Mouse (Mus musculus) gastrocnemius, postnatal 10 days (tissue): Measurements from ENCODE around the gene Tmem82. TPM values are rescaled to one million over a fixed set of nuclear protein-coding genes. Genes with fewer than 3 reads are reported as not detected.

Experiments used
- DNase-seq: peaks from one replicate; pipeline ENCODE4 v3.0.0; 2021; ENCODE audit warnings: mixed read lengths
- total RNA-seq, 2 experiments: library from RNA; stranded (reverse); gene quantifications; 2 replicates each; pipeline ENCODE4 v1.2.3; 2021

The Tmem82 gene
- total RNA-seq, 2 experiments from 2014 or later: 1.7 to 2.2 TPM

DNA sequence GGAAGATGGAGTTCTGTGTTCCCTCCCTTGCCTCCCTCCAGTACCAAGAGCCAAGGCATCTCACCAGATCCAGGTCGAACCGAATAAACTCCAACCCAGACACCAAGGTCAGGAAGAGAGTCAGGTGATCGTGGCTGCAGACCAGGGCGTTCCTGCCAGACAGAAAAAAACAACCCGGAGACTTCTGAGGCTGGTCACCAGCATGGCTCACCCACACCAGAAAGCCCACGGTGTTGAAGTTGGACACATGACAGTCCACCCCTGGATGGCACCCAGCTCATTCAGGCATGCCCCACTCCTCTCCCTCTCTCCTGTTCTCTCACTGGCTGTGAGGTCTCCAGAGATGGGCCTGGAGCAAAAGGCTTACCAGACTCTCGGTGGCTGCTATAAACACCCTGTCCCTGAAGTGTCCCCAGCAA is 22.9 kb upstream of the Tmem82 start:
- DNase-seq: no peak

DNA sequence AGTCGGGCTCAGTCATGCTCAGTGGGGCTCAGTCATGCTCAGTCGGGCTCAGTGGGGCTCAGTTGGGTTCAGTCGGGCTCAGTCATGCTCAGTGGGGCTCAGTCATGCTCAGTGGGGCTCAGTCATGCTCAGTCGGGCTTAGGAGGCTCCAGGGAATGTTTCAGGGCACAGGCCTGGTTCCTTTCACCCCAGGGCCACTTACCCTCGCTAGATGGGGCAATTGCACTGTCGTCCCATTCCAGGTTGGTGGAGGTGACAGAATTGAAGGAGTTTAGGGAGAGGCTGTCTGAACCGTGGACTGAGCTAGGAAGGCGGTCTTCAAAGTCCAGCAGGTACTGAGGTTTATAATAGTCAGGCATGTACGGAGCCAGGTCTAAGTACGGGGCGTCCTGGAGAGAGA is 21.0 kb upstream of the Tmem82 start:
- no peak for DNase-seq

DNA sequence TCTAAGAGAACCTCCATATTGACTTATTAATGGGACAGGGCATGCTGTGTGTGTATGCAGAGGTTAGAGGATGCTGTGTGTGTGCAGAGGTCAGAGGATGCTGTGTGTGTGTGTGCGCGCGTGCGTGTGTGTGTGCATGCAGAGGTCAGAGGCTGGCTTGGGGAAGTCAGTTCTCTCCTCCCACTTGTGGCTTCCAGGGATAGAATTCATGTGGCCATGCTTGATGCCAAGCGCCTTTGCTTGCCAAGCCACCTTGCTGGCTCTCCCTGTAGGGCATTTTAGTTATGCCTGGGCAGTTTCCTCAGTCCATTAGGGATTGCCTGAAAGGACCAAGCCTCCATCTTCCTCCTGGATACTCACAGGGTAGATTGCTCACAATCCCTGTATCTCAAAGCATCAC is 18.3 kb upstream of the Tmem82 start:
- DNase-seq: no peak

DNA sequence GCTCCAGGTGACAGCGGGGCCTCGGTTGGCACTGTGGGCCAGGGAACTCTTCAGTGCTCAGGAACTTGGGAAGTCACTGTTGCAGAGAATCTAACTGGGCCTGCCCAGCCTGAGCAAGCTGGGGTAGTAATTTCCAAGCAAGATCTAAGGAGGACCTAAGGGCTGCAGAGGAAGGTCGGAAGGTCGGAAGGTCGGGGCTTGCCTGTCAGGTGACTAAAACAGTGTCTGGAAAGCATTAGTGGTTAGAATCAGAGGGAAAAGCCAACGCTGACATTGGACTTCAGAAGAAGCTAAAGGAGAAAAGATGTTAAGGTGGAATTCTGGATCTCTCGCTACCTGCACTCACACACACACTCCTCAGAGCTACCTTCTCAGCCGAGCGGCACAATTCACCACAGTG is 17.6 kb upstream of the Tmem82 start:
- no peak for DNase-seq

DNA sequence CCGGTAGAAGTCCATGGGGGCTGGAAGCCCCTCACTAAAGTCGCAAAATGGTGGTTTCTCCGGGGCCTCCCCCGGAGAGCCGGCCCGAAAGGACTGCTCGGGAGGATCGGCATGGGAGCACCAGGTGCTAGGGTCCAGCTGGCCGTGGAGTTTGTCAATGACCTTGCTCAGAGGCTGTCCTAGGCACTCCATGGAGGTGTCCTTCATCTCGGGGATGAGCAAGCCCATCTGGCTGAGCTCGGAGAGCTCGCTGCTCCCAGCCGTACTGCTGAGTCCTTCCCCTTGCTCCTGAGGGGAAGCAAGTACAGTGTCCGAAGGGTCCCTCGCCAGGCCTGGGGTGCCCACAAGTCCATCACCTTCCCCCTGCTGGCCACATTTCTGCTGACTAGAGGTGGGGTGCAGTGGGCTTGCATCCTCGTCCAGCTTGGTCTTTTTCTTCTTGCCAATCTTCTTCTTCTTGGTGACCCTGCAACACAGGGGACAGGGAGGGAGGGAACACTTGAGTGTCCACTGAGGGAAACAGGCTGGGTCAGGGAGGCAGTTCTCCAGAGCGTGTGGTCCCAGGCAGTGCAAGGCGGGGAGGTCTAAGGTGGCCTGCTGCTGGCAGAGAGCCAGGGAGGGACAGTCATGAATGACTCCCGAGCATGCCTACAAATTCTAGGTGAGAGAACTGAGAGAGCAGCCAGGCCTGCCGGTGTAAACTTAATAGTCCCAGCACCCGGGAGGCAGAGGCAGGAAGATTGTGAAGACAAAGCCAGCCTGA is 13.9 kb upstream of the Tmem82 start:
- no peak for DNase-seq

DNA sequence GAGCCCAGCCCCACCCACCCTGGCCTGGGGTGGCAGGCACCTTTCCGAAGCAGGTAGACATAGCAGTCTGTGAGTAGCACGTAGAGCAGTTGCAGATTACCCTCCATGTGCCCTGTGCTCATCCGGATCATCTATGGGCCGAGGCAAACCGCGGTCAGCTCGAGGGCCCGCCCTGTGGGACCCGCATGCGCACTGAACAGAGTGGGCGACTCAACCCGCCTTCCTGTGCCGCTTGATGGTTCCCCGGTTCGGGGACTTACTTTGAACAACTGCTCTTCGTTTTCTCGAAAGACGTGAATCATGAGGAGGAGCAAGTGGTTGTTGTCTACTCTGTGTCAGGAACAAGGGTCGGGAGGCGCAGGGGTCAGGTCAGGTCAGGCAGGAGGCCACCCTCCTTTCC is 12.8 kb upstream of the Tmem82 start:
- no peak for DNase-seq

DNA sequence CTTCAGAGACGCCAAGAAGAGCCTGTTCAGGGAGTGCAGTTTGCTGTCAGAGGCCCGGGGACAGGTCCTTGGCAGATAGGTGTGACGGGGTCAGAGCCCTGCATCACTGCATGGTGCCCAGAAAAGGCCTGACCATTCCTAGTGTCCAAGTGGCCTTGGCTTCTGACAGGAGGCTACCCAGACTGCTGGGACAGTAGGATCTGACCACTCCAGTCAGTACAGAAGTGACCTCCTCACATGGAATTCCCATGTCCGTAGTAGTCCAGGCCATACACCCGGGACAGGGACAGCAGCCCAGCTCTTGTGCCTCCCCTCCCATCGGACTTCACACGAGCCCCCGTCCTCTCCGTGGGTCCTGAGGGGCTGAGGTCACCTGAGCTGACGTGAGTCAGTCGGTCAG is 11.6 kb upstream of the Tmem82 start:
- no peak for DNase-seq

DNA sequence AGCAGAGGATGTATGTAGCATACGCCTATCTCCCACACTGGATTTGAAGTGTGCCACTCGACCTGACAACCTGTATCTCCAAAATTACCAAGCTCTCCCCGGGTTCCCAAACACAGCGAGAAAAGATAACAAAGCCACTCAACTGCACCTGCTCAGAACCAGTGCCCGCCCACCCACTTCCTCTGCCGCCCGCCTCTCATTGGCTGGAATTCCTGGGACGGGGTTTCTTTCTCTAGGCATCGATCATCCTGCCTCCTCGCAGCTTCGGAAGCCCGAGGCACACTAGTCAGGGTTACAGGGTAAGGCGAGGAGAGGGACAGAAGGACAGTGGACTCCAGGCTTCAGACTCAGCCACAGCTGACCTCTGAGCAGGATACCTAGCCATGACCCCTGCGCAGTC is 10.2 kb upstream of the Tmem82 start:
- no peak for DNase-seq

DNA sequence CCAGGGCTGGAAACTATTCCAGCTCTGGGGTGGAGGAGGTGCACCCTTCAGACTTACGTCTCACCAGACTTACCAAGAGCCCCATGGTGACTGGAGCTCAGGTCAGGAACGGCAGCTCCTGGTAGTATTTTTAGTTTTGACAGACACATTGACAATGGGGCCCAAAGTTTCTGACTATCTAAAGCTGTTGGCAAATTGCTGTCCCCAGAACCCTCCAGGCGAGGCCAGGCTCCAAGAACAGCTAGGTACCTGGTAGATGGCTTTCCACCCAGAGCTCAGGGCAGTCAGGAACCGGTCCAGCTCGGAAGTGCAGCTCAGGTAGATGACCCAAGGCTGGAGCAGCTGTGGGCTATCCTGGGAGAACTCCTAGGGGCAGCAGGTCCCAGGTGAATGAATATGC is 9.1 kb upstream of the Tmem82 start:
- no peak for DNase-seq

DNA sequence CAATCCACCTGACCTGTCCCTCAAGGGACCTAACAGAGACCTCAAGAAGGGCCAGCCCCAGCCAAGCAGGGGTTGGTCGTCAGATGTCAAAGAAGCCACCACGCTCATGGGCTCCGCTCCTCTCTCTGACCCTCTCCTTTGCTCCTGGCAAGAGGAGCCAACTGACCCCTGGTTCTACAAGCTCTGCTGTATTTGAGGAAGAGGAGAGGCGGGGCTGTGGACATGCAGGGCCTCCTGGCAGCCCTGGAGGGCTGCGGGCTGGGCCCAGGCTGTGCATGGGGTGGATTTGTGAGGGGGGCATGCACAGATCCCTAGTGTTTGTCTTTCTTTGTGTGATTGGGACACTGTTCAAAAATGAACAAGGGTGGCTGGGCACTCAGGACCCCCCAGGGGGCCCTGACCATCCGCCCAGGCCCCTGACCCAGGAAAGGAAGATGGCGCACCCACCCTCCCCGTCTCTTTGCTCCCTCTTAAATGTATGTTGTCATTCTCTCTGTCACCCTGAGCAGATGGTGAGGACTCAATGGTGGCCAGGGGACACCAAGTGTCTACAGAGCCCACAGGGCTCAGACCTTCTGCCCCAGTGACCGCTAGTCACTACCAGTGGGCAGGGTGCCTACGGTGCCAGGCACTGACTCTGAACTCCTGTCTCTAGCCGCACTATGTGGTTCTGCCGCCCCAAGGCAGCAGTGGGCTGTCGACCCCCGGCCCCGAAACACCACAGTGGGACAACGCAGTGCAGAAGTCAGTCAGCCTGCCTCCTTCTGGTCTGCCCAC is 7.5 kb upstream of the Tmem82 start:
- DNase-seq: no peak

DNA sequence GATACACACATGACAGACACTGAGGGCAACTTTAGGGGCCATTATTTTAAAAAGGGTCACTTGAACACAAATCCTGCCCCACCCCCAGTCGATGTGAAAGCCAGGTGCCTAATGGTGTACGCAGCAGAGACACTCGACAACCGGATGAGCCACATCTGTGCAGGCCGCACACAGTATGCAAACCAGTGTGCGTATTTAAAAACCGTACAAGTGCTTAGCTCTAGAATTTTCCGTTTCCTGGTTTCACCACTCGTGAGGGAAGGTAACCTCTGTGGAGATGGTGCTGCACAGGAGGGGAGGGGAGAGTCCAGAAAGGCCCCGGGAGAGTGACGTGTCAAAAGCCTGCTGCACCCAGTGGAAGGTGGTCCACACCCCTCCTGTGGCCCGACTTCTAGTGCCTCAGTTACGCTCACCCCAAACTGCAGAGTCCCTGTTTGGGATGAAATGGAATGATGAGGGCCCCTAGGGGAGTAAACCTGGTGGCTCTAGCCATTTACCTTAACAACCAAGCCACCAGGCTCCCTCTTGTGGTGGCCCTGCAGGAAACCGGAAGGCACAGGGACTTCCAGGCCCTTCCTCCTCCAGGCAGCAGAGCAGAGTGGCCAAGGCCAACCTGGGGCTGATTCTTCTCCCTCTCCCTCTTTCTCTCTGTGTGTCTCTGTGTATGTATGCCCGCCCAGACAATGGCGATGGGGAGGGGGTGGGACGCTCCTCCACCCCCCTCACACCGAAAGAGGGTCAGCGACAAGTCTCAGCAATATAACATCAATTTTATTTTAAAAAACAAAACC is 6.7 kb upstream of the Tmem82 start:
- no peak for DNase-seq

DNA sequence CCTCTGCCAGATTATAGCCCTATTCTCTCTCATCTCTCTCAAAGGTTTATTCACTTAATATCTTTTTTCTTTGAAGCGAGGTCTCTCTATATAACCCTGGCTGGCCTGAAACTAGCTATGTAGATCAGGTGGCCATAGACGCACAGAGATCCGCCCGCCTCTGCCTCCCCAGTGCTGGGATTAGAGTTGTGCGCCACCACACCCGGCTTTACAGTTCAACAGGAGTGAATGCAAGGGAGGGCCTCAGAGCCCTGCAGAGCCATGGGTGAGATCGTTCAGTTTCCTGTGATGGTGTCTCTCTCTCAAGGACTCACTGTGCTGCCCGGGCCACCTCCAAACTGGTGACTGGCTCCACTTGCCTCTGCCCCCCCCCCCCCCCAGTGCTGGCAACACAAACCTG is 5.7 kb upstream of the Tmem82 start:
- no peak for DNase-seq

DNA sequence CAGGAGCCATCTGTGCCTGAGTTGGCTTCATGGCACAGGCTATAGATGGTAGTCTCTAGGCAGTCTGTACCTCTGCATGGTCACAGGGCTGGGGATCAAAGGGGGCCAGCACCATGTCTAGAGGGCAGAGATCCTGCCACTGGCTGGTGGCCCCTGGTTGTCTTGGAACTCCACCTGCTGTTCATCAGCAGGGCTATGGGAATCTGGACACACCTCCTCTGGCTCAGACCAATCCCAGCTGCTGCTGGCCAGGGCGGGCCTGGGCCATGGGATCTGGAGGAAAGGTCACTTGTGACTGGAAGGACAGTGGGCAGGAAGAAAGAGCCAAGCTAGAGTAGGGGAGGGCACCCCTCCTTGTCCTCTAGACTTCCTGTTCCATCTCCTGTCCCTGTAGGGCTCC is 5.2 kb upstream of the Tmem82 start, which contains the start of gene Slc25a34:
TSS of gene Slc25a34 (minus strand) at position 156 of the 400 bp plus-strand sequence.
- DNase-seq: peak; percentile 68

DNA sequence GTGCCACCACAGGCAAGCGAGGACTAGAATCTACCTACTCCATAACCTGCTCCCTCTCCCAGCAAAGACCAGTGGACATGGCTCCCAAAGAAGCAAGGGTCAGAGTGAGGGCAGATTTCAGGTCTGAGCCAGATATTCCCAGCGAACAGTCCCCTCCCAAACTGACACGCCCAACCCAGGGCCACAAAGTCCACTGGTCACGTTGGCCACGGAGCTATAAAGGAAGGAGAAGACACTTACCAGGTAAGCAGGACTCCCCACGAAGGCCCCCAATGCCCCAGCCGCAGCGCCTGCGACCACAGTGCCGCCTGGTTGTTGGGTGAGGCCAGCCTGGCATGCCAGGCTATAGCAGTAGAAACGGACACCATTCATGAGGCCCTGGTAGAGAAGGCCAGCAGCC is 4.6 kb upstream of the Tmem82 start:
- DNase-seq: no peak

DNA sequence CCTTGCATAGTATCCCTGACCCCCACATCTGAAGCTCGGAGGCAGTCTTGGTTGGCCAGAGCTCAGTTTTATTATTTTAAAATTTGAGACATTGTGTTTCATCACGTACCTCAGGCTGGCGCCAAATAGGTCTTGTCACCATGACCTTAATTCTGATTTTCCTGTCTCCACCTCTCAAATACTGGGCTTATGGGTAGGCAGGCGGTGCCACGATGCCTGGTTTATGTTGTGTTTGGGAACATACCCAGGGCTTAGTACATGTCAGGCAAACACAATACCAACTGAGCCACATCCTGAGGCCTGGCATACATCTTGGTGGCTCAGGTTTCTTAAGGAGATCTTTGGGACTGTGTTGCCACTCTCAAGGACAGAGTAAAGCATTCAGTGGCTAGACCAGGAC is 4.1 kb upstream of the Tmem82 start:
- DNase-seq: no peak

DNA sequence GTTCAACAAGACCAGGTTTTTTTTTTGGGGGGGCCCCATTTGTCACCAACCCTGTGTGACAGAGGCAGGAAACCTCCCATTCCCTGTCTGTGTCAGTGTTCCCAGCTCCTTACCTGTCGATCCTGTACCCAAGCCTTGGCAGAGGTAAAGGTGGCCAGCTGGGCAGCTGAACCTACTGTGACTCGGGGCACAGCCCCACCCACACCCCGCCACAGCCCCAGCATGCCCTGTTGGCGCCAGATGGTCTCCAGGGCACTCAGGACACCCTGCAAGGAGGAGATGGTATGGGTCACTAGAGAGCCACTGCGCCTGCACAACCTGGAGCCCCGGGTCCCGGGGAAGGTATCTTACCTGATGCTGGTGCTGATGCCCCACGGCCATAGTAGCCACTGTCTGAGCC is 3.7 kb upstream of the Tmem82 start:
- no peak for DNase-seq

DNA sequence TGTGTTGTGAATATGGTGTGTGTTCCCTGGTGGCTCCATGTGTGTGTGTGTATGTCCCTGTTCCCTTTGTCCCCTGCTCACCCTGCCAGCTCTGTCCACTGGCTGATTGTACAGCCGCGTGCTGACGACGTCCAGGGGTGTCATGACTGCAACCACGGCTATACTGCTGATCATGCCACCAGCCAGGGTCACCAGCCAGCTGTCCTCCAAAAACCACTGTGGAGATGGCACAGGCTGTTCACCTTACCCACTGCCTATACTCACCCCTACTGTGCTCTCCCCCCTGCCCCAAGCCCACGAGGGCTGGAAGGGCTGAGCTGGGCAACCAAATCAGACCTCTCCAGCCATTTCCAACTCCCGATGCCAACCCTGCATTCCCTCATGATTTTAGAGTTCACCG is 2.9 kb upstream of the Tmem82 start:
- DNase-seq: no peak

DNA sequence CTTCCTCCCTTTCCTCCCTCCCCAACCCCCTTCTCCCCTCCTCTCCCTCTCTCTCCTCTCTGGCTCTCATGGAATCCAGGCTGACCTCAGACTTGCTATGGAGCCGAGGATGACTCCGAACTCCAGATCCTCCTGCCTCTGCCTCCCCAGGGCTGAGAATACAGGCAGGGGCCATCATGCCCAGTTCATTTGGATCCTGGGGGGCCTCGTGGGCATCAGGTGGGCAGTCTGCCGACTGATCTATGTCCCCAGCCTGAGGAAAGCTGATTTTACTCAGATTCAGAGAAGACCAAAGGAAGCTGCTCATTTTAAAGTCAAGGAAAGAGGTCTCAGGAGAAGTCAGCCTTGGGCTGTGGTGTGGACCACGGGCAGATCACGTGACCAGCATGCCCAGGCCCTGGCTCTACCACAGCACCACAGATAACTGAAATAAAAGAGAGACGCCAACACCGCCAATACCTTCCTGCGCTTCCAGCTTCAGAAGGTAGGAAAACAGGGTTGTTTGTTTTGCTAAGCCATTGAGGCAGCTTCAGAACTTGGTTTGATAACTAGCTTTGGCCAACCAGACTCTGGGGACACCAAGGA is 958 bp upstream of the Tmem82 start:
- DNase-seq: no peak

DNA sequence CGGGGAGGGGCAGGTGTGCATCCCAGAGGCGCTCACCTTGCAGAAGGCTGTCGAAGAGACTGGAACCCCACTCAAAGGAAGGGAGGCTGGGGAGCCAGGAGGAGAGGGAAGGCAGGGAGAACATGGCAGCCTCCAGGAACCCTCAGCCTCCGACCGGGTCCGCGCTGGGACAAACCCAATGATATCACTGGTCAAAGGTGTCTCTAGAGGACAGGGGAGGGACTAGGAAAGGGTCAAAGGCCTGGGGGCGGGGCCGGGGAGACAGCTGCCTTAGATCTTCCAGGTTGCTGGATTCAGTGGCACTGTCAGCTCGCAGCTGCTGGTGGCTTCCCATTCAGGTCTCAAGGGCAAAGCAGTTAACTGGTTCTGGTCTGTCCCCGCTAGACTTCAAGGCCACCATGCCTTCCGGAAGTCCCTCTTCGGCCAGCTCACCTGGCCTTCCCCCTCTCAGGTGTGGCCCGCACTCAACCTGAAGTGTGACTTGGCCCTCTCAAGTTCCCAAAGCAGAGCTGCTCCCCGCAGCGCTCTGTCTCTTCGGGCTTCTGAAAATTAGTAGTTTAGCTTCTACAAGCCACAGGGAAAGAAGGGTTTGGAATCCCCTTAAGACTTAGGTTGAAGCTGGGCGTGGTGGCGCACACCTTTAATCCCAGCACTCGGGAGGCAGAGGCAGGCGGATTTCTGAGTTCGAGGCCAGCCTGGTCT is 419 bp downstream of the Tmem82 start:
- DNase-seq: no peak

DNA sequence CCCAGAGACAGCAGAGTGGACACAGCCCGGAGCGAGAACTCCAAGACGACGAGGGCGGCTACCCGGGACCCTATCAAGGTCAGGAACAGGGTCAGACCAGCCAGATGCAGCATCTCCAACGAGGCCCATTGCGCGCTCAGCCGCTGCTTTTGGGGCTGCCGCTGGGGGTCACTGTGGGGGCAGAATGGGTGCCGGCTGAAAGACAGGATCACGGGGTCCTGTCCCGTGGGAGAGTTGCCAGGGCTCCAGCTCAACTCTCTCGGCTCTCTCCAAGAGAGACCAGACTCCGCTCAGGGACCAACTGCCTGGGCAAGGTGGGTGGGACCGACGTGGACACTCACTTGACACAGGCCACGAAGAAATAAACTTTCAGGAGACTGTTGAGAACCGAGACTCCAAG is 1.1 kb downstream of the Tmem82 start:
- DNase-seq: peak; percentile 83

DNA sequence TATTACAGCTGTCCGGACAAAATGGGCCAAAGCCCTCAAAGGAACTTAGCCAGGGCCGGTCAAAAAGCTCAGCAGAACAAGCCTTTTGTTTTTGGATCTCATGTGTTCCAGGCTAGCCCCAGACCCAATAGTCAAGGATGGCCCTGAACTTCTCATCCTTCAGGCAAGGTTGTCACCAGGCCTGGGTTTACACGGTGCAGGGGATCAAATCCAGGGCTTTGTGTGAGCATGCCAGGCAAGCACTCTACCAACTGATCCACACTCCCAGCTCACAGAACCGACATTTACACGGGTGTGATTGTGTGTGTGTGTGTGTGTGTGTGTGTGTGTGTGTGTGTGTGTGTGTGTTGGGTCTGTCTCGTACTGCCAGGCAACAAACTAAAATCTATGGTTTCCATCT is 1.6 kb downstream of the Tmem82 start:
- no peak for DNase-seq

DNA sequence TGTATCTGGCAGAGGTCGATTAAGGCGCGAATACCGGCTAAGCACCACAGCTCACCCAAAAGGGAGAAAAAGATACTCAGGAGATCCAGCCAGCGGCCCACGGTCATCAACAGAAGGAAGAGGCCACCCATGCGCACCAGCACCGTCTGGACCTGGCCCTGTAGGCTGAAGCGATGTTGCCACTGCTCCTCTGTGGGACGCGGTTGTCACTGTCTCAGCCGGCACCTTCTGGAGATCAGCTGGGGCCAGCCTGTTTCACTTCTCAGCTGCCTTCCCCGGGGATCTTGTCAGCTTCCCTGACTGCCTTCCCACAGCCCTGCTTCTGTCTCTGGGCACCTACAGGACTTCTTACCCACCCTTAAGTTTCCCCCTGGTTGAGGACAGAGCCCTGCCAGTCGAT is 3.5 kb downstream of the Tmem82 start:
- DNase-seq: no peak
